Mouse (Mus musculus) embryonic fibroblast, embryonic 13.5 days (primary cell): ENCODE data around the gene Nup210l.

Experiments
- CTCF ChIP-seq: IDR thresholded peaks from 2 replicates; pipeline ENCODE4 v1.5.1; 2011; ENCODE audit warnings: mild to moderate bottlenecking, control low read depth, low read length, moderate library complexity, borderline replicate concordance; ENCODE audit not compliant: insufficient read depth
- POLR2A ChIP-seq: IDR thresholded peaks from 2 replicates; pipeline ENCODE4 v1.6.1; 2011; ENCODE audit warnings: low read depth, mild to moderate bottlenecking, control low read depth, low read length, moderate library complexity

DNA sequence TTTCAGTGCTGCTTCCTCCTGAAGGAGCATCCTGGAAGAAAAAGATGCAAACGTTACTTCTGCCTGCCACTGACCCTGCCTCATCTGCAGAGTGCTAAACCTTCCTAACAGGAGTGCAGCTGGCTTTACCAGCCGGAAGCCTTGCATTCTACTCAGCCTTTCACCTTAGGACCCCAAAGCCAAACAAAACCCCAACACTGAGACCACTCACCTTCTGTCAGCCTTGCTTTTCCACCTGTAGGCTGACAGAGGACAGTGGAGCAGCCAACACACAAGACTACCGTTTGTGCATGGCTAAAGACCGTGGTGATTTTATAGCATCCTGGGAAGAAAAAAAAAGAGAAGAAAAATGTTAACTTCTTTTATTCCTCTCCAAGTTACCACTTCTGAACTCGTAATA, 108.8 kb downstream of the Nup210l start:
- TF ChIP-seq POLR2A = no peak
- TF ChIP-seq CTCF = no peak
